Mouse (Mus musculus): Measurements from ENCODE around the gene Apobec1. TPM values are rescaled to one million over a fixed set of nuclear protein-coding genes. Genes with fewer than 3 reads are reported as not detected.
A peak's percentile ranks its signal among the peaks of the same experiment; 100 is the strongest.
"Not testable (repeated sequence)": the region's sequence is repeated elsewhere in the genome, so short reads cannot be mapped to it uniquely, and the experiment has no call there.

The Apobec1 gene
- total RNA-seq, 2 experiments from 2014 or later = 1.0 to 1.4 TPM

- intact Hi-C loops (cut with DNase I) = no loop called here
- DNase-seq (ENCODE audit: low spot score in 2 of 2) = no peak
These were observed 32.5 kb downstream of the Apobec1 start for GRCm38 (mm10) chr6:122569762-122570161.

- intact Hi-C loops (cut with DNase I) = no loop called here
- no peak for DNase-seq (ENCODE audit: low spot score in 2 of 2)
These were observed 33.1 kb downstream of the Apobec1 start for GRCm38 (mm10) chr6:122569113-122569512.

DNA sequence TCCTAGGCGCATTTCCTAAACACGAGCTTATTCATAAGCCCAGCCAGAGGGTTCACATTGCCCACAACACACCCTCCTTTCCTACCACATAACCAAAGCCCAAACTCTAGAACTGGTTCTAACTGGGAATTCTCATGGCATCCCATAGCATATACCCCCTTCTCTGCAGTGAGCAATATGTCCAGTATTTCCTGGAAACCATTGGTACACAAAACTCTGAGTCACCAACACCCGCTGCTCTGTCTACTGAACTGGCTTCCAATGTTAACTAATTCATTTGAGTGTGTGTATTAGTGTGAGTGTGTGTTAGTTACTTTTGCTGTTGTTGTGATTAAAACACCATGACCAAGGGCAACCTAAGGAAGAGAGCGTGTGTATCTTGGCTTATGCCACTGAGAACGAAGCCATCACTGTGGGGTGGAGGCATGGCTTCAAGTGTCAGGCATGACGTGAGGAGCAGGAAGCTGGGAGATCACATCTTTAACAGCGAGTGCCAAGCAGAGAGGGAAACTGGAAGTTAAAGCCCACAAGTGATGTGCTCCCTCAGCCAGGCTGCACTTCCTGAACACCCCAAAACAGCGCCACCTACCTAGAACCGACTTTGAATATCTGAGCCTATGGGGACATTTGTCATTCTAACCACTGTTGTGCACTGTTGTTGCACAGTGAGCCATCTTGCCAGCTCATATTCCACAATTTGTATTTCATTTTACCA is 37.0 kb downstream of the Apobec1 start:
- DNase-seq (ENCODE audit: low spot score in 2 of 2) = no peak
- intact Hi-C loops (cut with DNase I) = no loop called here

DNA sequence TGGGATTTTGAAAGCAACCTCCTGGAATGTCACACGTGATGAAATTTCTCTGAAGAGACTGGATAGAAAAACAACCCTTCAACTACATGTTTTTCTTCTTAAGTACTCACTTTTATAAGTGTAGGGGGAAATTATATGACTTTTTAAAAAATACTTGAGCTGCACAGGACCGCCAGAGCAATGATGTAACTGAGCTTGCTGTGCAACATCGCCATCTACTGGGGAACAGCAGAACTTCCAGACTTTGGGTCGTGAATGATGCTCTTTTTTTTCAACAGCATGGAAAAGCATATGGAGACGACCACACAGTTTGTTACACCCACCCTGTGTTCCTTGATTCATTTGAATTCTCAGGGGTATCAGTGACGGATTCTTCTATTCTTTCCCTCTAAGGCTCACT is 39.8 kb downstream of the Apobec1 start:
- peak; percentile 69 to 78 for DNase-seq (ENCODE audit: low spot score in 2 of 2)
- intact Hi-C loops (cut with DNase I) = loop anchor here (5.0 kb wide), 2 partner anchors 35 to 65 kb away; partner anchors contain the start of gene Rimklb

DNA sequence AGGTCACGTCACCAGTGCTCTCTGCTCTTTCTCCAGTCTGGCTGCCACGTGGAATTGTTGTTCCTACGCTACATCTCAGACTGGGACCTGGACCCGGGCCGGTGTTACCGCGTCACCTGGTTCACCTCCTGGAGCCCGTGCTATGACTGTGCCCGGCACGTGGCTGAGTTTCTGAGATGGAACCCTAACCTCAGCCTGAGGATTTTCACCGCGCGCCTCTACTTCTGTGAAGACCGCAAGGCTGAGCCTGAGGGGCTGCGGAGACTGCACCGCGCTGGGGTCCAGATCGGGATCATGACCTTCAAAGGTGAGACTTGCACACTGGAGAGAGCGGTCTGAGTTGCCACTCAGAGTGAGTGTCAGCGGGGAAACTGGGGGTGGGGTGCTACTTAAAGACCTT is 41.2 kb downstream of the Apobec1 start:
- intact Hi-C loops (cut with DNase I) = loop anchor here (5.0 kb wide), 2 partner anchors 34 to 64 kb away; partner anchors contain the start of gene Rimklb

GRCm38 (mm10) chr6:122560427-122560826 is 41.8 kb downstream of the Apobec1 start:
- DNase-seq (ENCODE audit: low spot score in 2 of 2) = peak; percentile 56 to 71

More for the DNA sequence above, 41.2 kb downstream of the Apobec1 start:
- no peak for DNase-seq (ENCODE audit: low spot score in 2 of 2)

GRCm38 (mm10) chr6:122556959-122557561 is 45.2 kb downstream of the Apobec1 start:
- intact Hi-C loops (cut with DNase I) = no loop called here
- DNase-seq (ENCODE audit: low spot score in 2 of 2) = peak; percentile 80 to 86

More at GRCm38 (mm10) chr6:122560427-122560826, 41.8 kb downstream of the Apobec1 start:
- intact Hi-C loops (cut with DNase I) = loop anchor here (5.0 kb wide), 2 partner anchors 33 to 63 kb away; partner anchors contain the start of gene Rimklb

DNA sequence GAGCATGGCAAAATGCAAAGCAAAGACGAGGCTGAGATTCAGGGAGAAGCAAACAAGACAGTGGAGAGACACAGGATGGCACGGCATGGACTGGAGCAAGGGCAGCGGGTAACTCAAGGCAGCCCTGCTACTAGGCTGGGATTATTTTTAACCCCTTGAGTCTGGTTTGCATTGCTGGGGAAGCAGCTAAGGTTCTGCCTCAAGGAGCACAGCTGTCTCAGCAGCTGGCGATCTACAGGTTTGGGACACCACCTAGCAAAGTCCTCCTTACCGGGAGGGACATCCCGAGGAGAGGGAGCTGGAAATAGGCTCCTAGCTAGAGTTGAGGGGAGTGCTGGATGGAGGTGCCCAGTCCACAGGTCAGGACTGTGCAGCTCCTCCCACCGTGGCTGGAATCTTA is 47.0 kb downstream of the Apobec1 start:
- intact Hi-C loops (cut with DNase I) = no loop called here
- no peak for DNase-seq (ENCODE audit: low spot score in 2 of 2)

DNA sequence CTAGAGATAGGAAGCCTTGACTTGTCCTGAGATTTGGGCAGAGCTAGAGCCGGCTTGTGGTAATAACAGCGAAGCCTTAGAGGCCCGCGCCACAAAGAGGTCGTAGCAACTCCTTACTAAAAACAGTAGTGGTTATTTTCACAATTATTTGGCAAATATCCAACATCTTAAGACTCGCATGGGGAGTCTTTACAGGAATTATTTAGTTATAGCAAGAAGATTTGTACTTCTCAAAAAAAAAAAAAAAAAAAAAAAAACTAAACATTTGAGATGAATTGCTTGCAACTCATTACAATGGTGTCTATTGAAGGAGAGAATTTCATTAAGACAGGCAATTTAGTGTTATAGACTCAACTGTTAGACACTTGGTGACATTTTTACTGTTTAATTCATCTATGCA is 48.1 kb downstream of the Apobec1 start:
- no peak for DNase-seq (ENCODE audit: low spot score in 2 of 2)
- intact Hi-C loops (cut with DNase I) = no loop called here

DNA sequence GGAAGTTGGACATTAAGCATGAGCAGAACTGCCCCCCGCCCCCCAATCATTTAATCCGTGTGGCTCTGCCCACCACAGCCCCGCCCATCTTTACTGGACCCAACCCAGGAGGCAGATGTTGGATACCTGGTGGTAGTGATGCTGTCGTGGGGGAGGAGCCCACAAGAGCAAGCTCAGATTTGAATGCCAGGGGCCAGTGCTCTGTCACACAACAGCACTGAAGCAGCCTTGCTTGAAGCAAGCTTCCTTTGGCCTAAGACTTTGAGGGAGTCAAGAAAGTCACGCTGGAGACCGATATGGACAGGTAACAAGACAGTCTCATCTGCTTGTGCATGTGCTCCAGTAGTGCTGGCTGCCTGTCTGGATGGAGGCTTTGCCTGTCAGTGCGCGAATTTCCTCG is 48.6 kb downstream of the Apobec1 start, which contains the start of gene Aicda:
Aicda (plus strand) TSS at position 196 of the 400 bp plus-strand sequence.
- intact Hi-C loops (cut with DNase I) = no loop called here
- no peak for DNase-seq (ENCODE audit: low spot score in 2 of 2)

- DNase-seq (ENCODE audit: low spot score in 2 of 2) = no peak
- intact Hi-C loops (cut with DNase I) = no loop called here
These were observed 56.3 kb downstream of the Apobec1 start for GRCm38 (mm10) chr6:122545948-122546347.

- intact Hi-C loops (cut with DNase I) = no loop called here
These were observed 56.9 kb downstream of the Apobec1 start for GRCm38 (mm10) chr6:122545289-122545882.

DNA sequence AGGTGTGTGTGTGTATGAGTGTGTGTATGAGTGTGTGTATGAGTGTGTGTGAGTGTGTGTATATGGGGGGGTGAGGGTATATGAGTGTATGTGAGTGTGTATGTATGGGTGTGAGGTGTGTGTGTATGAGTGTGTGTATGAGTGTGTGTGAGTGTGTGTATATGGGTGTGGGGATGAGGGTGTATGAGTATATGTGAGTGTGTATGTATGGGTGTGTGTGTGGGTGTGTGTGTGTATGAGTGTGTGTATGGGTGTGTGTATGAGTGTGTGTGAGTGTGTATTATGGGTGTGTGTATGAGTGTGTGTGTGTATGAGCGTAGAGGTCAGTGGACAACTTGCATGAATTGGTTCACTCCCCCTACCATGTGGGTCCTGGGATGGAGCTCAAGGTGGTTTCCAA is 57.6 kb downstream of the Apobec1 start:
- intact Hi-C loops (cut with DNase I) = no loop called here

More at GRCm38 (mm10) chr6:122545289-122545882, 56.9 kb downstream of the Apobec1 start:
- no peak for DNase-seq (ENCODE audit: low spot score in 2 of 2)

GRCm38 (mm10) chr6:122543574-122543973 is 58.7 kb downstream of the Apobec1 start:
- intact Hi-C loops (cut with DNase I) = no loop called here
- no peak for DNase-seq (ENCODE audit: low spot score in 2 of 2)

More for the DNA sequence above, 57.6 kb downstream of the Apobec1 start:
- DNase-seq (ENCODE audit: low spot score in 2 of 2) = no peak

DNA sequence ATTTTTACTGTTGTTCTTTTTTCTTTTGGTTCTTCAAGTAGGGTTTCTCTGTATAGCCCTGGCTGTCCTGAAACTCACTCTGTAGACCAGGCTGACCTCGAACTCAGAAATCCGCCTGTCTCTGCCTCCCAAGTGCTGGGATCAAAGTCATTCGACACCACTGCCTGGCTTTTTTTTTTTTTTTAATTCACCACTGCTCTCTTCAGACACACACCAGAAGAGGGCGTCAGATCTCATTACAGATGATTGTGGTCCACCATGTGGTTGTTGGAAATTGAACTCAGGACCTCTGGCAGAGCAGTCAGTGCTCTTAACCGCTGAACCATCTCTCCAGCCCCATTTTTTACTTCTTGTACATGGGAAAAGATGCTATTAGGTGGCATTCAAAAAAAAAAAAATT is 59.8 kb downstream of the Apobec1 start:
- intact Hi-C loops (cut with DNase I) = not testable (repeated sequence)

GRCm38 (mm10) chr6:122539564-122539963 is 62.7 kb downstream of the Apobec1 start:
- intact Hi-C loops (cut with DNase I) = no loop called here
- DNase-seq (ENCODE audit: low spot score in 2 of 2) = peak in 1 of 2 experiments; percentile 56

More for the DNA sequence above, 59.8 kb downstream of the Apobec1 start:
- DNase-seq (ENCODE audit: low spot score in 2 of 2) = not testable (repeated sequence)

GRCm38 (mm10) chr6:122534032-122534431 is 68.2 kb downstream of the Apobec1 start:
- no peak for DNase-seq (ENCODE audit: low spot score in 2 of 2)
- intact Hi-C loops (cut with DNase I) = no loop called here

- intact Hi-C loops (cut with DNase I) = no loop called here
- DNase-seq (ENCODE audit: low spot score in 2 of 2) = no peak
These were observed 69.4 kb downstream of the Apobec1 start for GRCm38 (mm10) chr6:122532883-122533302.

DNA sequence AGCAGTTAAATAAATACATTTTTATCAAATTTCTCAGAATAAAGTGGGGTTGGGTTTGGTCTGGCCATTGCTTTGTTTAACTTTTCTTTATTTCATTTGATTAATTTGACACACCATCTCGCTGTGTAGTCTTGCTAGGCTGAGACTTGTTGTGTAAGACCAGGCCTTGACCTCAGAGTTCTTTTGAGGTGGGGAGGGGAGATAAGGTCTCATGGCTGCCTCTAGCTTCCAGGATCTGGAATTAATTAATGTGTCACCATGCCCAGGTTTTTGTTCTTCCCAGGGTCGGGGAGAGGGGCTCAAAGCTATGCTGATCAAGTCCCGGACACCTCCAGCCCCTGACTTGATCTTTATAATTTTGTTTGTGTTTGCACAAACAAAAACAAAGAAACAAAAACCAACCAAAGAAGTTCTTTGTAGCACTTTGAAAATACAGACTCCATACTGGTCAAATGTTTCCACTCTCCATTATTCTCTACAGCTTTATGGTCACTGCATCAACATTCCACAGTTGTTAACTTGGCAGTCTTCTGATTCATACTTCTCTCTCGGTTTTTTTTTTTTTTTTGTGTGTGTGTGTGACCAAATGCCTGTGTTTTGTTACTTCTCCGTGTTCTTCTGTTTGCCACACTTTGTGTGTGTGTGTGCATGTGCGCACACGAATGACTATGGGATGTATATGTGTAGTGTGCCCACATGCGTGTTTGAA is 70.6 kb downstream of the Apobec1 start:
- no peak for DNase-seq (ENCODE audit: low spot score in 2 of 2)
- intact Hi-C loops (cut with DNase I) = no loop called here

GRCm38 (mm10) chr6:122528136-122528535 is 74.1 kb downstream of the Apobec1 start:
- intact Hi-C loops (cut with DNase I) = loop anchor here (5.0 kb wide), 1 partner anchor 34 kb away; no protein-coding TSS in a partner anchor
- peak in 1 of 2 experiments; percentile 27 for DNase-seq (ENCODE audit: low spot score in 2 of 2)
